Mouse (Mus musculus) midbrain, embryonic 12.5 days (tissue): ENCODE measurements at regions not wholly inside any gene's neighbourhood (a gene's known extent, or its start where the extent isn't known, plus 50 kb on each side); places are given as distances from the start of the nearest gene placed in this dataset.

ENCODE experiments used
- ATAC-seq: fragments of 200-750 bp; cut with Nextera tagmentation; 2 replicates; pipeline ENCODE4 v1.8.0; 2017; ENCODE audit warnings: low read depth, moderate TSS enrichment, moderate library complexity; ENCODE audit not compliant: low FRiP score
- H3K27ac ChIP-seq: fragments of 300-500 bp; sonication (generic); replicated peaks from 2 replicates; pipeline ENCODE4 v1.5.1; 2016; ENCODE audit warnings: mild to moderate bottlenecking
- H3K27me3 ChIP-seq: fragments of 300-500 bp; sonication (generic); 2 replicates; pipeline ENCODE4 v1.6.1; 2016; ENCODE audit warnings: mild to moderate bottlenecking
- H3K36me3 ChIP-seq: fragments of 300-500 bp; sonication (generic); 2 replicates; pipeline ENCODE4 v1.6.1; 2016
- H3K4me1 ChIP-seq: fragments of 300-500 bp; sonication (generic); 2 replicates; pipeline ENCODE4 v1.6.1; 2016
- H3K4me2 ChIP-seq: fragments of 300-500 bp; sonication (generic); replicated peaks from 2 replicates; pipeline ENCODE4 v1.6.1; 2016; ENCODE audit warnings: mild to moderate bottlenecking, moderate library complexity
- H3K4me3 ChIP-seq: fragments of 300-500 bp; sonication (generic); 2 replicates; pipeline ENCODE4 v1.5.1; 2016; ENCODE audit warnings: mild to moderate bottlenecking
- H3K9ac ChIP-seq: fragments of 300-500 bp; sonication (generic); replicated peaks from 2 replicates; pipeline ENCODE4 v1.6.1; 2016; ENCODE audit warnings: mild to moderate bottlenecking, moderate library complexity
- H3K9me3 ChIP-seq: fragments of 300-500 bp; sonication (generic); 2 replicates; pipeline ENCODE4 v1.6.1; 2016; ENCODE audit warnings: mild to moderate bottlenecking
- WGBS: fragments of 180-500 bp; shearing (Covaris S2); methylation state at CpG from one replicate; pipeline ENCODE4 v1.1.7; 2016; 5-methylcytosine and 5-hydroxymethylcytosine counted together

DNA sequence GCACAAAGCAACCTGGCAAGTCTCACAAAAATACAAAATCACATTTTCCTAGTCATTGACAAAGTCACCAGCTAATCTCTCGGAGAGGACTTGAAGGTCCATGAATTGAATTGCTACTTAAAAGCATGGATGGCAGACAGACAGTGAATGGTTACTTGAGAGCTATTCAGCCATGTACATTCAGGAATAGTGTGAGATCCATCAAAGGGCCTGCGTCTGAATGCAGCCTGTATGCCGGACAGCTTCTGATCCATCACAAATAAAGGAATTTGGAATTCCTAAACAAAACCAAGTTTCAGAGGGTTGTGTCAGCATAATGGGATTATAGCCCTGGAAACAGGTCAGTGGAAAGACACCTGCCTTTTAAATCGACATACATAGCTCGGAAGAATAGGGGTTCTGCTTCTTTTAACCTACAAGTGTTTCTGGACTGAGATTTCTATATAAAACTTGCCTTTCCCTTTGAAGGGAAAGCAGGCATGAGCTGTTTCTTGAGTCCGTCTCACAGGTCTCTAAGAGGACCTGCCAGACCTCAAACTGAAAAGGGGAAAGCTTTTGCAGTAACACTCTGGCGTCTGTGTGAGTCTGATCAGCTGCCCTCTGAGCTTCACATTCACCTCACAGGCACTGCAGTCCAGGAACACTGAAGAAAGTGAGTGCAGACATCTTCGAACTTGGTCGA lies 144.1 kb upstream of the Nabp1 start:
- Histone ChIP-seq H3K9me3 (no peaks in the 10 kb centered on the region), H3K4me3 (no peak overlapping the region), H3K9ac (no peak overlapping the region), H3K4me1 (peaks cover 37% of the 10 kb centered on the region), H3K27me3 (peaks cover 45% of the 10 kb centered on the region), H3K4me2 (no peak overlapping the region), H3K27ac (peak overlapping the region; percentile 39; the same call in 1 of the 2 replicates), H3K36me3 (no peaks in the 10 kb centered on the region)
- WGBS = 19% methylated on average over 9 of the region's 9 CpGs
- ATAC-seq = peak; percentile 55

DNA sequence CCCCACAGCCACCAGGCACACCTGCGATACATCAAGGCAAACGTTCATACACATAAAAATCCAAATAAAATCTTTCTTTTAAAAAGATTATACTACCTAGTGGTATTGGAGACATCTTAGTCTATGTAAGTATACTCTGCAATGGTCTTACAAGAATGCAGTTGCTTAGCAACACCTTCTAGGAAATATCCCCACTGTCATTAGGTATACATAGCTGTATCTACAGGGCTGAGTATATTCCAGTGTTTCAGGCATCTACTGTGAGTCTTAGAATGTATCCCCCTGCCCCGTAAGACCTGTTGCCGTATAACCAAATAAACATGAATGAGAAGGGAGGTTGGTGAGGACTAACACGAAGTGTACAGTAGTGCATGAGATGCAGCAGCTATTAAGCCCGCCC lies 142.8 kb upstream of the Nabp1 start:
- peaks cover 42% of the 10 kb centered on the region for H3K27me3 ChIP-seq
- 88% methylated on average over 6 of the region's 6 CpGs for WGBS

DNA sequence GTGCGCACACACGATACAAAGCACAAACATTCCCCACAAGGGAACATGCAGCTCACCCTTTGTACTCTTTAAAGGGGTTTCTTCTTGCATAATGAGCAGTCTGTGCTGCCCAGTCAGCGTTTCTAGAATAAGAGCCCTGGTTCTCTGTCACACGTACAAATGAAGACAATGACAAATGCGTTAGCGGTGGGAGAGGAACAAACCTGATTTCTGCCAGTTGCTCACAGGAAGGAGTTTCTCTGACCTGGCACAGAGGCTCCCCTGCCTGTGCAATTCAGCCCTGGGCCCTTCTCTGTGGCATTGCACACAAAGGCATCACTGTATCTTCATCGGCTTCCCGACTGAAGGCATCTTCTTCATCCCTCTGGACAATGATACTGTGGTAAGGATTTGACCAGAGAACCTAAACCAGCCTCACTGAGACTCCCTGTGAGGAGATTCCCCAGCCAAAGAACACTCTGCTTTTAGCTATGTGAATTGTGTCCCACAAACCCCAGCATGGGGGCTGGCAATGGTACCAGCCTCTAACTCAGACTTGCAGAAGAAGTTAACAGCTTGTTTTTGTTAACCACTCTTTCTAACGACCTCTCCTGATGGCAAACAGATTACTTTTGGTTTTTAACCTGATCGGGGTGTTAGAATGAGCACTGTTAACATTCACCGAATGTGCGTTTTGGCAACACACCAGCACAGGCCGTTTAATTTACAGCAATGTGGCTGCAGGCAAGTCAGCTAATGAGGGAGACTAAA lies 139.5 kb upstream of the Nabp1 start:
- H3K4me3 ChIP-seq = no peak overlapping the region
- H3K9ac ChIP-seq = no peak overlapping the region
- peaks cover 32% of the 10 kb centered on the region for H3K4me1 ChIP-seq
- no peaks in the 10 kb centered on the region for H3K9me3 ChIP-seq
- peak overlapping the region; percentile 39 for H3K27ac ChIP-seq
- ATAC-seq = peak; percentile 55
- peak overlapping the region; percentile 18; the same call in 1 of the 2 replicates for H3K4me2 ChIP-seq
- 33% methylated on average over 13 of the region's 13 CpGs for WGBS
- no peaks in the 10 kb centered on the region for H3K36me3 ChIP-seq
- peaks cover 28% of the 10 kb centered on the region for H3K27me3 ChIP-seq

More for the DNA sequence above, 142.8 kb upstream of the Nabp1 start:
- no peak for ATAC-seq
- Histone ChIP-seq H3K27ac (no peak overlapping the region), H3K36me3 (no peaks in the 10 kb centered on the region), H3K4me3 (no peak overlapping the region), H3K9me3 (no peaks in the 10 kb centered on the region), H3K9ac (no peak overlapping the region), H3K4me2 (no peak overlapping the region), H3K4me1 (peaks cover 43% of the 10 kb centered on the region)

DNA sequence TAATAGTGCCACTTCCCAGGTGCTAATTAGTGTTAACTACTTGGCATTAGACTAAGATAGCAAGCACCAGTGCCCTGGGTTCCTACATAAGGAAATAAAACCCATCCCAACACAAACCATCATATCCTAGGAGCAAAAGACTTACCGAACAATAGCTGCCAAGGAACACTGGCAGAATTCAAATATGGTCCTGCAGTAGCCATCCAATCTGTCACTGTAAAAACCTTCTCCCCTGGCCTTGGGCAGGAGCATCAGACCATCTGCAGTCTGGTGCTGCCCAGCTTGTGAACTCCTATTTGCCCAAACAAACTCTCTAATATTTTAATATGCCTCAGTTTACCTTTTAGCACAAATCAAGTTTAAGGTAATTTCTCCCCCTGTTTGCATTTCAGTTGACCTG lies 137.9 kb upstream of the Nabp1 start:
- no peak overlapping the region for H3K27ac ChIP-seq
- H3K4me1 ChIP-seq = peaks cover 16% of the 10 kb centered on the region
- no peak overlapping the region for H3K4me2 ChIP-seq
- H3K36me3 ChIP-seq = no peaks in the 10 kb centered on the region
- WGBS = 96% methylated on average over 1 of the region's 1 CpGs
- H3K27me3 ChIP-seq = peaks cover 28% of the 10 kb centered on the region
- H3K9me3 ChIP-seq = no peaks in the 10 kb centered on the region
- no peak overlapping the region for H3K9ac ChIP-seq
- ATAC-seq = no peak
- H3K4me3 ChIP-seq = no peak overlapping the region

DNA sequence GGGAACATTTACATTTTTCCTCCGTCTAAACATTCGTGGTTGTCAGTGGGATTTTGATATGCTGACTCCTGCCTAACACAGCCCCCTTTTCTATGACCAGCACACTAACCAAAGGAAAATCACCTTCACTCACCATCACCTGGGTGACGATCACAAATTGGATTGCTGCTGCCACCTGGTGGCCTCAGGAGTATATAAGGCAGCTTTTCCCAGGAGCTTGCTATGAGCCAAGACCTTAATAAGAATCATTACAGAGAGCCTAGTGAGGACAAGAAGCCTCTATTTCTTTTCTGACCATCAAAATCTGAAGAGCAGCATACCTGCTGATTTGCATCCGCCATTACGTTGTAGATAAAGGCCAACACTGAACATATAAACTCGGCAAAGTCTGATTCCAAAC lies 137.3 kb upstream of the Nabp1 start:
- Histone ChIP-seq H3K4me3 (no peak overlapping the region), H3K4me2 (no peak overlapping the region), H3K9ac (no peak overlapping the region), H3K27me3 (peaks cover 25% of the 10 kb centered on the region), H3K9me3 (no peaks in the 10 kb centered on the region), H3K36me3 (no peaks in the 10 kb centered on the region), H3K27ac (no peak overlapping the region), H3K4me1 (peaks cover 16% of the 10 kb centered on the region)
- 29% methylated on average over 6 of the region's 6 CpGs for WGBS
- peak; percentile 41 for ATAC-seq

DNA sequence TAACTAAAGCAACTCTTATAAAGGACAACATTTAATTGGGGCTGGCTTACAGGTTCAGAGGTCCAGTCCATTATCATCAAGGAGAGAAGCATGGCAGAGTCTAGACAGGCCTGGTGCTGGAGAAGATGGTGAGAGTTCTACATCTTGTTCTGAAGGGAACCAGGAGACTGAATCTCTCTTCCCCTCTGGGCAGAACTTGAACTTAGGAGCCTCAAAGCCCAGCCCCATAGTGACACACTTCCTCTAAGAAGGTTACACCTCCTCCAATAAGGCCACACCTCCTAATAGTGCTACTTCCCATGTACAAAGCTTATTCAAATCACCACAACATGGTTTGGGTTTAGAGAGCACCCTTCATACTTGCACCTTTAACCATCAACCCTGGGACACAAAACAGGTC lies 136.5 kb upstream of the Nabp1 start:
- no peak overlapping the region for H3K4me2 ChIP-seq
- H3K27me3 ChIP-seq = peaks cover 19% of the 10 kb centered on the region
- H3K36me3 ChIP-seq = no peaks in the 10 kb centered on the region
- no peak for ATAC-seq
- no peak overlapping the region for H3K4me3 ChIP-seq
- H3K9me3 ChIP-seq = no peaks in the 10 kb centered on the region
- H3K4me1 ChIP-seq = peaks cover 16% of the 10 kb centered on the region
- no peak overlapping the region for H3K9ac ChIP-seq
- H3K27ac ChIP-seq = no peak overlapping the region

DNA sequence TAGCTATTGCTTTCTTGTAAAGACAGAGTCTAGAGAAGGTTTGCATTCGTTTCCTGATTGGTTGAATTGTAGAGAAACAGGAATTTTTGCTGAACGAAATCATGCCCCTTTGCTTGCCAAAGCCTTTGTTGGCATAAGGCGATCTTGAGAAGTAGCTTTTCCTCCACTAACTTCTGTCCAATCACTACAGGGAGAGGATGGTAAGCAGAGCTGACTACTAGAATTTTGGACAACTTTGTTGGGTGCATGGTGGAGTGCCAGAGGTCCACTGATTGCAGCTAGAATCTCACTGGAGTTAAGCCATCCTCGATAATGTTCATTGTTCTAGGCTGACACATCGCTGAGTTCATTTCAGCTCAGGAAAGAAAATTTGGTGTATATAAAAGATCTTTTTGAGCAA lies 131.1 kb upstream of the Nabp1 start:
- Histone ChIP-seq H3K9me3 (no peaks in the 10 kb centered on the region), H3K27ac (no peak overlapping the region), H3K4me3 (no peak overlapping the region), H3K27me3 (no peaks in the 10 kb centered on the region), H3K36me3 (no peaks in the 10 kb centered on the region), H3K4me2 (no peak overlapping the region), H3K4me1 (peaks cover 12% of the 10 kb centered on the region), H3K9ac (no peak overlapping the region)
- no peak for ATAC-seq
- 93% methylated on average over 5 of the region's 5 CpGs for WGBS

DNA sequence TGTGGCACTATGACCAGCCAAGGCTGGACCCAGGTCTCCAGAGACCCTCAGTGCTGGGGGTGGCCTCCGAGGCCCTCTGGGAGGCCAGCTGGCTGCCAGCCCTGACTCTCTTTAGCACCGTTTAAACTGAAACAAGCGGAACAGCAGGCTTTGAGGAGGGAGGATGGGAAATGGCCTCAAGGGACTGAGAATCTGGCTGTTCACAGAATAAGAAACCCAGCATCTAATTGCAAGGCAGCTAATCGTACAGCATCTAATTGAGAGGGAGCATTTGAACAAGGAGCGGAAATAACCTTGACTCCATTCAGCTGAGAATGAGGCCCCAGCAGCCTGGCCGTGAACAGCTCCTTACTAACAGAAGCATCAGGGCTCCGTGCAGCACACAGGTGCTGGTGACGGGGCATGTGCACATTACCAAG lies 129.2 kb upstream of the Nabp1 start:
- Histone ChIP-seq H3K4me3 (no peak overlapping the region), H3K4me2 (no peak overlapping the region; the same call in 1 of the 2 replicates), H3K27me3 (no peaks in the 10 kb centered on the region), H3K9me3 (no peaks in the 10 kb centered on the region), H3K9ac (no peak overlapping the region), H3K36me3 (no peaks in the 10 kb centered on the region), H3K27ac (peak overlapping the region; percentile 21; the same call in 1 of the 2 replicates), H3K4me1 (peaks cover 12% of the 10 kb centered on the region)
- WGBS = 29% methylated on average over 8 of the region's 8 CpGs
- ATAC-seq = peak; percentile 90

DNA sequence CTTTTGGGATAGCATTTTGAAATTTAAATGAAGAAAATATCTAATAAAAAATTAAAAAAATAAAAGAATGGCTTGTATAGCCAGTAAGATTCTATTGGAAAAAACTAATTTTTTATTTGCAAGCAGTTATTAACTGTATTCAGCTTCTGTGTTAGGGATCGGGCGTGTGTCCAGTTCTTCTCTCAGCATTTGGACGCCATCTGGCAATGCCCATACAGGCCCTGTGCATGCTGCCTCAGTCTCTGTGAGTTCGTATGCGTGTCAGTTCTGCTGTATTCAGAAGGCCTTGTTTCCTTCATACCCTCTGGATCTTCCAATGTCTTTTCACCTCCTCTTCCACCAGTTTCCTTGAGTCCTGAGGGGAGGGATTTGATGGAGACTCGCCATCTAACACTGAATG lies 123.8 kb upstream of the Nabp1 start:
- no peak overlapping the region for H3K9ac ChIP-seq
- peaks cover 5% of the 10 kb centered on the region; the same call in 1 of the 2 replicates for H3K27me3 ChIP-seq
- 0 out of 2 replicates have a peak, but pooled peaks cover under 1% of the 10 kb centered on the region for H3K4me1 ChIP-seq
- H3K36me3 ChIP-seq = no peaks in the 10 kb centered on the region
- no peak overlapping the region for H3K4me2 ChIP-seq
- ATAC-seq = no peak
- WGBS = 88% methylated on average over 6 of the region's 6 CpGs
- H3K27ac ChIP-seq = no peak overlapping the region
- no peaks in the 10 kb centered on the region for H3K9me3 ChIP-seq
- H3K4me3 ChIP-seq = no peak overlapping the region

DNA sequence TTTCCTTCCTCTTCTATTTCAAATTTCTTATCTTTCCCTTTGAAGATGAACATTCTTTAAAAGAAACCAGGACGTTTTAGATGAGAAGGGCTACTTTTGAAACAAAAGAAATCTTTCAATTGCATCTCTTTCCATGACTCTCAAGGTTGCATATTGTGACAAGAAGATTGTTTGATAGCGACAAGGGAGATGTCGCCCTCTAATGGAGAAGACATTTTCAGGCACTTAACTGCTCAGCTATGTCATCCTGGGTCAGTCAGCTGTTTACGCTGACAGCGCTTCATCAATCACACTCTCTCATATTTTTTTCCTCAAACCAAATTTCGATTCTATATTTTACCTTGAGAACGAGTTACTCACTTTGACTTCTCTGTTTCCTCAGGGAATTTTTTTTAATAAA lies 122.2 kb upstream of the Nabp1 start:
- H3K4me2 ChIP-seq = no peak overlapping the region
- H3K36me3 ChIP-seq = no peaks in the 10 kb centered on the region
- H3K27ac ChIP-seq = no peak overlapping the region
- no peak overlapping the region for H3K4me3 ChIP-seq
- no peaks in the 10 kb centered on the region for H3K9me3 ChIP-seq
- H3K27me3 ChIP-seq = peaks cover 5% of the 10 kb centered on the region; the same call in 1 of the 2 replicates
- H3K9ac ChIP-seq = no peak overlapping the region
- WGBS = 31% methylated on average over 7 of the region's 7 CpGs
- H3K4me1 ChIP-seq = no peaks in the 10 kb centered on the region
- no peak for ATAC-seq

DNA sequence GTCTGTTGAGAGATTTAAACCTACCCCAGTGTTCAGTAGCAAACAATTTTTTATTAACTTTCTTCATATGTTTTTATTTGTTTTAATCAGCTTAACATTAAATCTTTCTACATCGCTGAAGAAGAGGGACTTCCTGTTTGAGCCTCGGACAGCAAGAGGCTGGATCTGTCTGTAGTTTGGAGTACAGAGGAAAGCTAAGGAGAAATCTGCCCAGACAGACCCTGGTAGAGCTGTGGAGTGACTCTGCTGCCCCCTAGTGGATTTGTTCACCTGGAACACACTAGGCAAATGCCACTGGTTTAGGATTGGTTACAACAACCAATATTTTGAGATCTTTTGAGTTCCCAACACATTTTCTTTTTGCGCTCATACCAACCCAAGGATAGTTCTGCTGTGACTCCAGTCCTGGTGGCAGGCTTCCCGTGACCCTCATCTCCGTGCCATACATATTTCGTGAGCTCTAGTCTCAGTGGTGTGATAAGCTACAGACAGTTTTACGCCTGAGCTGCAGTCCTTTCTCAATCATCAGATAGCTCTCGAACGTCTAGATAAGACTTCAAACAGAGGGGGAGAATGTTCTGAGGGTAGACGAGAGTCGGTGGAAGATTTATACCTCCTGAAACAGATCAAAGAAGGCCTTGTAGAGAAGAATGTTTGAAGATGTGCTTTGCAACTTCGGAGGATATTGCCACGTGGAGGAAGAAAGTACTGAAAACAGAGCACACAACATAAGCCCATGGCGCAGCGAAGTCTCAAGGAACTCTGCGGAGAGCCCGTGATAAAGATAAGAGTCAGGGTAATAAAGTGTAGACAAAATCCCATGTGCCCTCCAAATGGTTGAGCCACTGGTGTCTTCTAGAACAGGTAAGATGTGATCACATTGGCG lies 119.0 kb upstream of the Nabp1 start:
- WGBS = 51% methylated on average over 18 of the region's 18 CpGs
- ATAC-seq = peak; percentile 87

DNA sequence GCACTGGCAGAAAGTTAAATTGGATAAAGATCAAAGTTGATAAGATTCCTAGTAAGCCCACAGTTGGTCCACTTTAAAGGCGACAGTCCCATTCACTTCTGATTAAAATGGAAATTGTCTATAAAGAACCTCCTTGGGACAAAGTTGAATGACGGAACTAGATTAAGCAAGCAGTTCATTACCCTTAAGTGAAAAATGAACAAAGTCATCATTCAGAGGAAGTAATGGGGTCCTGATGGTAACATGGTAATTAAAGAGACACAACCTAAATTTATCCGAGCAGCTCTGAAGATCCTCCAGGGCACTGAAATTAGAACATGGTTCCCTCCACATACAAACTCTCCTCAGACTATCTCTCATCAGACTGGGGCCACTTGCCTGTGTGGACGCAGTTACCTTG lies 116.4 kb upstream of the Nabp1 start:
- no peaks in the 10 kb centered on the region for H3K4me1 ChIP-seq
- no peak overlapping the region for H3K4me2 ChIP-seq
- H3K9ac ChIP-seq = no peak overlapping the region
- H3K27me3 ChIP-seq = peaks cover 10% of the 10 kb centered on the region; the same call in 1 of the 2 replicates
- no peak overlapping the region for H3K4me3 ChIP-seq
- no peak for ATAC-seq
- no peaks in the 10 kb centered on the region for H3K9me3 ChIP-seq
- H3K36me3 ChIP-seq = no peaks in the 10 kb centered on the region
- H3K27ac ChIP-seq = no peak overlapping the region
- 79% methylated on average over 4 of the region's 4 CpGs for WGBS

More for the DNA sequence above, 119.0 kb upstream of the Nabp1 start:
- H3K9me3 ChIP-seq = no peaks in the 10 kb centered on the region
- no peak overlapping the region for H3K4me2 ChIP-seq
- H3K4me1 ChIP-seq = no peaks in the 10 kb centered on the region
- no peak overlapping the region for H3K4me3 ChIP-seq
- H3K27me3 ChIP-seq = peaks cover 10% of the 10 kb centered on the region; the same call in 1 of the 2 replicates
- no peaks in the 10 kb centered on the region for H3K36me3 ChIP-seq
- H3K27ac ChIP-seq = no peak overlapping the region
- H3K9ac ChIP-seq = no peak overlapping the region
